27 mouse cellular contexts compared by ENCODE assay signal in genomic region chr1:38903985-38904384, GRCm38 (mm10). TPM values are rescaled to one million over a fixed set of nuclear protein-coding genes. Genes with fewer than 3 reads are reported as not detected.
"Had no signal": no experiment of that assay in that cellular context is flagged by ENCODE, and none has a peak within 500 bp of the region (broad histone marks: within the 10 kb centered on the region; RNA-seq: fewer than 3 reads in every experiment).

No protein-coding gene starts in this region.

- H3K4me1 ChIP-seq: lung, embryonic 15.5 days; neural tube, embryonic 13.5 days; neural tube, embryonic 15.5 days; stomach, embryonic 15.5 days had no signal

- H3K9ac ChIP-seq: lung, embryonic 15.5 days; neural tube, embryonic 13.5 days; neural tube, embryonic 15.5 days; stomach, embryonic 15.5 days had no signal

- ATAC-seq: lung, postnatal 0 days; midbrain, embryonic 16.5 days had no signal

- H3K27ac ChIP-seq: lung, embryonic 15.5 days; macrophage; neural tube, embryonic 13.5 days; neural tube, embryonic 15.5 days; stomach, embryonic 15.5 days; stomach, postnatal 0 days had no signal

- H3K4me2 ChIP-seq: lung, embryonic 15.5 days; midbrain, embryonic 11.5 days; neural tube, embryonic 13.5 days; neural tube, embryonic 15.5 days; stomach, embryonic 15.5 days had no signal

- H3K9me3 ChIP-seq: lung, embryonic 15.5 days; neural tube, embryonic 13.5 days; neural tube, embryonic 15.5 days; stomach, embryonic 15.5 days had no signal

- H3K4me3 ChIP-seq: lung, embryonic 15.5 days; megakaryocyte, embryonic 14.5 days; myocyte; neural tube, embryonic 13.5 days; neural tube, embryonic 15.5 days; stomach, embryonic 15.5 days had no signal

- DNase-seq: lung, adult 2 months; lung, postnatal 14 days; lung, postnatal 36 days; midbrain, embryonic 14.5 days; retina, postnatal 1 day; right cerebral cortex, adult 18-20 months; right cerebral cortex, postnatal 25 days; right cerebral cortex, postnatal 4 days; spleen, adult 18-20 months; thymus, adult 2 months; thymus, postnatal 25 days; thymus, postnatal 4 days had no signal

- H3K27me3 ChIP-seq: lung, embryonic 15.5 days; neural tube, embryonic 13.5 days; neural tube, embryonic 15.5 days; stomach, embryonic 15.5 days had no signal

- H3K36me3 ChIP-seq: lung, embryonic 15.5 days; neural tube, embryonic 13.5 days; neural tube, embryonic 15.5 days; stomach, embryonic 15.5 days had no signal

RNA-seq across cellular contexts. Expression of gene Chst10, which starts 6.0 kb away (rescaled TPM):
- polyA plus RNA-seq: myocyte had no signal

RNA-seq across cellular contexts. Expression of gene Nms, which starts 35.0 kb away (rescaled TPM):
- polyA plus RNA-seq: liver, embryonic 16.5 days; lung, adult 2 months; lung, embryonic 15.5 days; lung, postnatal 0 days; macrophage; midbrain, embryonic 14.5 days; myocyte; small intestine, adult 2 months; stomach, embryonic 15.5 days; stomach, postnatal 0 days; testis, adult 2 months; urinary bladder, adult 2 months had no signal
